Mouse (Mus musculus) testis, adult 2 months (tissue): Measurements from ENCODE around the gene Cipc.

Experiments used
- CTCF ChIP-seq: fragments of 200-500 bp; IDR thresholded peaks from 2 replicates; pipeline ENCODE4 v1.5.1; 2012; ENCODE audit warnings: low read depth, mild to moderate bottlenecking, inconsistent platforms, low read length, moderate library complexity; ENCODE audit not compliant: control insufficient read depth, insufficient read depth, insufficient replicate concordance
- POLR2A ChIP-seq: fragments of 200-500 bp; IDR thresholded peaks from 2 replicates; pipeline ENCODE4 v1.6.1; 2012; ENCODE audit warnings: low read depth, mild to moderate bottlenecking, inconsistent platforms, low read length, moderate library complexity; ENCODE audit not compliant: control insufficient read depth

DNA sequence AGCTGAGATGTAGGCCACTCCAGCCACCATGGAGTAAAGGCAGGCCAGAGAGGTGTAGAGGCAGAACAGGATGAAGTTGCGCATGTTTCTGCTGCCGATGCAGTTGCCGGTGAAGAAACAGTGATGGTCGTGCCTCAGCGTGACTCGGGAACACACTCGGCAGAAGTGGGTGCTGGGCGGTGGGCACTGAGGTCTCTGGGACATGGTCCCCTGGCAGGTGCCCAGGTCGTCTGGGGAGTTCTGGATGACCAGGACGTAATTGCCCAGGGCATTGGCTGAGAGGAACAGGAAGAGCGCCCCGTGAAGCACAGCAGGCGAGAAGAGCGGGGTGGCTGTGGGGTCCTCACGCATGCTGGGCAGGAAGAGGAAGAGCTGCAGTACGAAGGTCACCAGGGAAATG is 41.4 kb downstream of the Cipc start:
- TF ChIP-seq POLR2A (no peak), CTCF (no peak)
